Mouse (Mus musculus): ENCODE results near the gene Tnip1. TPM values are rescaled to one million over a fixed set of nuclear protein-coding genes. Genes with fewer than 3 reads are reported as not detected.

Tnip1 gene
- polyA plus RNA-seq, 1 experiment from 2014 or later, result 13.2 TPM

- H3K27me3 ChIP-seq, result no peaks in the 10 kb centered on the region
- 58% methylated on average over 8 of the region's 8 CpGs for WGBS
- no peaks in the 10 kb centered on the region for H3K36me3 ChIP-seq
- H3K4me2 ChIP-seq (replicated peaks), result no peak overlapping the region
- ATAC-seq (replicated peaks), result no peak
- H3K27ac ChIP-seq (replicated peaks), result no peak overlapping the region
- no peaks in the 10 kb centered on the region for H3K4me1 ChIP-seq
- no peak overlapping the region for H3K9ac ChIP-seq (replicated peaks)
- no peak overlapping the region for H3K4me3 ChIP-seq
- H3K9me3 ChIP-seq, result no peaks in the 10 kb centered on the region
These were observed 80.0 kb downstream of the Tnip1 start for GRCm38 (mm10) chr11:54882671-54883070.

GRCm38 (mm10) chr11:54881051-54881474 lies 81.7 kb downstream of the Tnip1 start:
- 7% methylated on average over 2 of the region's 2 CpGs for WGBS
- H3K36me3 ChIP-seq, result no peaks in the 10 kb centered on the region
- H3K4me3 ChIP-seq, result no peak overlapping the region
- H3K4me1 ChIP-seq, result no peaks in the 10 kb centered on the region
- H3K9ac ChIP-seq (replicated peaks), result no peak overlapping the region
- no peak overlapping the region for H3K27ac ChIP-seq (replicated peaks)
- no peaks in the 10 kb centered on the region for H3K9me3 ChIP-seq
- ATAC-seq (replicated peaks), result no peak
- H3K27me3 ChIP-seq, result no peaks in the 10 kb centered on the region
- no peak overlapping the region for H3K4me2 ChIP-seq (replicated peaks)

GRCm38 (mm10) chr11:54879922-54880321 lies 82.8 kb downstream of the Tnip1 start:
- ATAC-seq (replicated peaks), result no peak
- H3K4me2 ChIP-seq (replicated peaks), result no peak overlapping the region
- H3K4me3 ChIP-seq, result no peak overlapping the region
- H3K4me1 ChIP-seq, result no peaks in the 10 kb centered on the region
- no peaks in the 10 kb centered on the region for H3K27me3 ChIP-seq
- 90% methylated on average over 10 of the region's 10 CpGs for WGBS
- H3K27ac ChIP-seq (replicated peaks), result no peak overlapping the region
- no peaks in the 10 kb centered on the region for H3K9me3 ChIP-seq
- no peak overlapping the region for H3K9ac ChIP-seq (replicated peaks)
- H3K36me3 ChIP-seq, result no peaks in the 10 kb centered on the region; the same call in 1 of the 2 replicates

GRCm38 (mm10) chr11:54879434-54879833 lies 83.3 kb downstream of the Tnip1 start:
- H3K27me3 ChIP-seq, result no peaks in the 10 kb centered on the region

GRCm38 (mm10) chr11:54878893-54879292 lies 83.8 kb downstream of the Tnip1 start:
- no peak overlapping the region for H3K27ac ChIP-seq (replicated peaks)
- H3K9me3 ChIP-seq, result no peaks in the 10 kb centered on the region
- no peak for ATAC-seq (replicated peaks)
- no peaks in the 10 kb centered on the region for H3K27me3 ChIP-seq
- H3K4me3 ChIP-seq, result no peak overlapping the region
- H3K4me2 ChIP-seq (replicated peaks), result no peak overlapping the region
- peaks cover 6% of the 10 kb centered on the region for H3K36me3 ChIP-seq
- no peak overlapping the region for H3K9ac ChIP-seq (replicated peaks)
- no peaks in the 10 kb centered on the region for H3K4me1 ChIP-seq
- 77% methylated on average over 6 of the region's 6 CpGs for WGBS

More at GRCm38 (mm10) chr11:54879434-54879833, 83.3 kb downstream of the Tnip1 start:
- Histone ChIP-seq H3K36me3 (peaks cover under 1% of the 10 kb centered on the region), H3K9ac (replicated peaks) (no peak overlapping the region), H3K4me2 (replicated peaks) (no peak overlapping the region), H3K4me1 (no peaks in the 10 kb centered on the region), H3K9me3 (no peaks in the 10 kb centered on the region), H3K27ac (replicated peaks) (no peak overlapping the region), H3K4me3 (no peak overlapping the region)
- 36% methylated on average over 4 of the region's 4 CpGs for WGBS
- peak; percentile 38; the same call in 1 of the 2 replicates for ATAC-seq (replicated peaks)

- Histone ChIP-seq H3K9me3 (no peaks in the 10 kb centered on the region), H3K27ac (replicated peaks) (no peak overlapping the region), H3K9ac (replicated peaks) (no peak overlapping the region), H3K4me1 (no peaks in the 10 kb centered on the region), H3K4me3 (no peak overlapping the region), H3K27me3 (no peaks in the 10 kb centered on the region), H3K36me3 (peaks cover 33% of the 10 kb centered on the region), H3K4me2 (replicated peaks) (no peak overlapping the region)
- ATAC-seq (replicated peaks), result no peak
- WGBS, result 90% methylated on average over 5 of the region's 5 CpGs
These were observed 86.7 kb downstream of the Tnip1 start for GRCm38 (mm10) chr11:54876031-54876430.

- no peaks in the 10 kb centered on the region for H3K27me3 ChIP-seq
- H3K4me3 ChIP-seq, result no peak overlapping the region
- no peak for ATAC-seq (replicated peaks)
- peaks cover 44% of the 10 kb centered on the region for H3K36me3 ChIP-seq
- no peak overlapping the region for H3K27ac ChIP-seq (replicated peaks)
- peaks cover 25% of the 10 kb centered on the region for H3K4me1 ChIP-seq
- 69% methylated on average over 7 of the region's 7 CpGs for WGBS
- H3K9me3 ChIP-seq, result no peaks in the 10 kb centered on the region
- H3K4me2 ChIP-seq (replicated peaks), result no peak overlapping the region
- H3K9ac ChIP-seq (replicated peaks), result no peak overlapping the region
These were observed 90.7 kb downstream of the Tnip1 start for GRCm38 (mm10) chr11:54871831-54872537.

GRCm38 (mm10) chr11:54869318-54869717 lies 93.4 kb downstream of the Tnip1 start:
- no peak overlapping the region for H3K27ac ChIP-seq (replicated peaks)
- no peak overlapping the region for H3K4me2 ChIP-seq (replicated peaks)
- no peak overlapping the region for H3K9ac ChIP-seq (replicated peaks)

GRCm38 (mm10) chr11:54868445-54868844 lies 94.3 kb downstream of the Tnip1 start:
- 77% methylated on average over 2 of the region's 2 CpGs for WGBS
- Histone ChIP-seq H3K4me1 (peaks cover 32% of the 10 kb centered on the region), H3K9ac (replicated peaks) (0 out of 2 replicates have a peak overlapping the region, but pooled peaks have one; percentile 17), H3K9me3 (no peaks in the 10 kb centered on the region), H3K27ac (replicated peaks) (no peak overlapping the region), H3K36me3 (peaks cover 34% of the 10 kb centered on the region), H3K27me3 (no peaks in the 10 kb centered on the region), H3K4me3 (no peak overlapping the region), H3K4me2 (replicated peaks) (peak overlapping the region; percentile 53; the same call in 1 of the 2 replicates)
- ATAC-seq (replicated peaks), result no peak

More at GRCm38 (mm10) chr11:54869318-54869717, 93.4 kb downstream of the Tnip1 start:
- peaks cover 43% of the 10 kb centered on the region for H3K36me3 ChIP-seq
- no peak for ATAC-seq (replicated peaks)
- H3K4me1 ChIP-seq, result peaks cover 32% of the 10 kb centered on the region
- H3K27me3 ChIP-seq, result no peaks in the 10 kb centered on the region
- no peaks in the 10 kb centered on the region for H3K9me3 ChIP-seq
- no peak overlapping the region for H3K4me3 ChIP-seq
- 75% methylated on average over 3 of the region's 3 CpGs for WGBS

GRCm38 (mm10) chr11:54867903-54868434 lies 94.7 kb downstream of the Tnip1 start:
- Histone ChIP-seq H3K27ac (replicated peaks) (no peak overlapping the region), H3K4me2 (replicated peaks) (peak overlapping the region; percentile 53), H3K9me3 (no peaks in the 10 kb centered on the region), H3K9ac (replicated peaks) (peak overlapping the region; percentile 95; the same call in 1 of the 2 replicates), H3K4me1 (peaks cover 32% of the 10 kb centered on the region), H3K4me3 (peak overlapping the region; percentile 82), H3K36me3 (peaks cover 29% of the 10 kb centered on the region), H3K27me3 (no peaks in the 10 kb centered on the region)
- WGBS, result 88% methylated on average over 3 of the region's 3 CpGs
- ATAC-seq (replicated peaks), result no peak

GRCm38 (mm10) chr11:54867049-54867385 lies 95.7 kb downstream of the Tnip1 start:
- Histone ChIP-seq H3K4me3 (peak overlapping the region; percentile 82), H3K27ac (replicated peaks) (peak overlapping the region; percentile 93), H3K9me3 (no peaks in the 10 kb centered on the region), H3K4me1 (peaks cover 32% of the 10 kb centered on the region), H3K36me3 (peaks cover 20% of the 10 kb centered on the region), H3K27me3 (no peaks in the 10 kb centered on the region), H3K9ac (replicated peaks) (peak overlapping the region; percentile 95), H3K4me2 (replicated peaks) (peak overlapping the region; percentile 53)
- 2% methylated on average over 5 of the region's 5 CpGs for WGBS
- no peak for ATAC-seq (replicated peaks)

- H3K27ac ChIP-seq (replicated peaks), result peak within 1 kb of the TSS; percentile 93
- ATAC-seq (replicated peaks), result peak; percentile 85
- peaks cover 32% of the 10 kb centered on the region for H3K4me1 ChIP-seq
- H3K9me3 ChIP-seq, result no peaks in the 10 kb centered on the region
- peak within 1 kb of the TSS; percentile 95 for H3K9ac ChIP-seq (replicated peaks)
- H3K27me3 ChIP-seq, result no peaks in the 10 kb centered on the region
- H3K4me2 ChIP-seq (replicated peaks), result peak within 1 kb of the TSS; percentile 53
- peaks cover 15% of the 10 kb centered on the region for H3K36me3 ChIP-seq
- peak within 1 kb of the TSS; percentile 82 for H3K4me3 ChIP-seq
- under 1% methylated on average over 106 of the region's 107 CpGs for WGBS
These were observed 96.3 kb downstream of the Tnip1 start, which contains the start of gene Hint1 for GRCm38 (mm10) chr11:54866119-54867048. Hint1 (plus strand) TSS chr11:54866383.

All from forebrain, embryonic 15.5 days (tissue).